Mouse (Mus musculus): ENCODE results near the gene Dusp8. TPM values are rescaled to one million over a fixed set of nuclear protein-coding genes. Genes with fewer than 3 reads are reported as not detected.

The Dusp8 gene
- polyA plus RNA-seq, 1 experiment from 2014 or later: 1.2 TPM

DNA sequence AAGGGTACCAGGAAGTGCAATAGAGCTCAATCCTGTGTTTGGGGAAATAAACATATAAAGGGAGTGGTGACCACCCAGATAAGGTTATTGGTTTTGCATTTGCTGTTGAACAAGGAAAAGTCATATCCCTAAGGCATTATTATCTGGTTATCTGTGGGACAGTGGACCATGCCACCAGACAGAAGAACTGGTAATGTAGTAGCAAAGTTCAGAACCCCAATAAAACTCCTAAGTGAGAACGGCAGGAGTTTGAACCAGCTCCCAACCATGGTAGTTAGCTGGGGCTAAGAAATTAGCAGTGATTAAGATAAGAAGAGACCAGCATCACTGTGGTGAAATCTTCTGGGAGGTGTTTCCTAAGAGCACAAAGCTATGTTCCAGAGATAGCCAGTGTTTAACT lies 49.7 kb downstream of the Dusp8 start:
- no peak overlapping the region for H3K4me3 ChIP-seq (ENCODE audit: inconsistent target)
- no peaks in the 10 kb centered on the region for H3K36me3 ChIP-seq (ENCODE audit: inconsistent target)
- peaks cover 100% of the 10 kb centered on the region for H3K79me2 ChIP-seq (ENCODE audit: inconsistent target)
- WGBS (ENCODE audit: missing documents): 100% methylated on average over 1 of the region's 1 CpGs
- no peak overlapping the region for H3K27ac ChIP-seq

DNA sequence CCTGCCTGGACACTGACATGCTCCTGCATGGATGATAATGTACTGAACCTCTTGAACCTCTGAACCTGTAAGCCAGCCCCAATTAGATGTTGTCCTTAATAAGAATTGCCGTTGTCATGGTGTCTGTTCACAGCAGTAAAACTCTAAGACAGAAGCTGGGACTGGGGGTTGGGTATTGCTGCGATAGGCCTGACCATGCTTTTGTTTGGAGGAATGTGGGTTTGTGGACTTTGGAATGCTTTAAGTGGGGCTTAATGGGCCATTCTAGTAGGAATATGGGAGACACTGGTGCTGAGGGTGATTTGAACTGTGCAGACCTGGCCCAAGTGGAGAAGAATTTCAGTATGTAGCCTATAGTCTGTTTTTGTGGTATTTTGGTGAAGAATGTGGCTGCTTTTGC lies 50.3 kb downstream of the Dusp8 start:
- no peak overlapping the region for H3K27ac ChIP-seq
- no peaks in the 10 kb centered on the region for H3K36me3 ChIP-seq (ENCODE audit: inconsistent target)
- 94% methylated on average over 2 of the region's 2 CpGs for WGBS (ENCODE audit: missing documents)
- H3K4me3 ChIP-seq (ENCODE audit: inconsistent target): no peak overlapping the region
- peaks cover 100% of the 10 kb centered on the region for H3K79me2 ChIP-seq (ENCODE audit: inconsistent target)

DNA sequence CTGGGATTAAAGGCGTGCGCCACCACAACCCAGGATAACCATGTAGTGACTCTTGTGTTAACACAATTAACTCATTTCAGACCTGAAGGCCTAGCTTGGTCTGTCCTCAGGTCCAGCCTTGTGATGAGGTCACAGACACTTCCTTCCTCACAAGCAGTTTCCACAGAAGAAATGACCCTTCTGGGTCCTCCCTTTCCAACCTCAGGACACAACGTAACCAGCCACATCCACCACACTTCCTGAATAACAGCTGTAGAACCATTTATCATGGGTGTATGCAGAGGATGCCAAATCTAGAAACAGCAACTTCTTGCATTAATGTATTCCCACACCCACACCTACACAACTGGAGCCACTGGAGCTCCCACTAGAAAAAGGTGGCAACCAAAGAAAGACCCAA lies 54.9 kb downstream of the Dusp8 start:
- peak overlapping the region; percentile 1; the same call in 1 of the 2 replicates for H3K27ac ChIP-seq
- H3K4me3 ChIP-seq (ENCODE audit: inconsistent target): no peak overlapping the region
- peaks cover 100% of the 10 kb centered on the region for H3K79me2 ChIP-seq (ENCODE audit: inconsistent target)
- 60% methylated on average over 2 of the region's 3 CpGs for WGBS (ENCODE audit: missing documents)
- H3K36me3 ChIP-seq (ENCODE audit: inconsistent target): no peaks in the 10 kb centered on the region

DNA sequence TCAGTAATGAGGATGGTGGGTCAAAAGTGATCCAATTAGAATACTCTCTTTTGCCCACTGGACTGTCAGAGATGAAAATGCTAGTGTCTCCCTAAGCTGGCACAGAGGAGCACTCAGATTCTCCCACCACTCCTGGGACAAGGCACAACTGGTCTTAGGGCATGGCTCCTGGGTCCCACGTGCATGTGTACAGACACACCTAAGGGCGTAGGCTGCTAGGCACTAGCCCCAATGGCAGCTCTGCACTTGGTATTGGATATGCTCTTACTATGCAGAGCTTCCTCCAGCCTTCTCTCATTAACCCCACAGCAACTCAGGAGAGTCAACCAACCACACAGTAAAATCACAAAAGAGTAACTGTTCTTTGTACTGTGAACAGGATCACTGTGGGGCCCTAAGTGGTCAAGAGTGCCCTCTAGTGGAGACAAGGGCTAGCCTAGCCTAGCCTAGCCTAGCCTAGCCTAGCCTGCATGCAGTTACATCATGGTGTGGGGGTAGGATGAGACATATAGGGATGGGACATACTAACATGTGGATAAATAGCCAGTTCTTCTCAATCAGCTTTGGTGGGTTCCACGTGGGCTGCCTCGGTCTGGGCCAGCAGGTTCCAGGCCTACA lies 58.0 kb downstream of the Dusp8 start:
- no peak overlapping the region for H3K27ac ChIP-seq
- 84% methylated on average over 4 of the region's 4 CpGs for WGBS (ENCODE audit: missing documents)
- H3K4me3 ChIP-seq (ENCODE audit: inconsistent target): no peak overlapping the region
- H3K36me3 ChIP-seq (ENCODE audit: inconsistent target): no peaks in the 10 kb centered on the region
- peaks cover 94% of the 10 kb centered on the region for H3K79me2 ChIP-seq (ENCODE audit: inconsistent target)

DNA sequence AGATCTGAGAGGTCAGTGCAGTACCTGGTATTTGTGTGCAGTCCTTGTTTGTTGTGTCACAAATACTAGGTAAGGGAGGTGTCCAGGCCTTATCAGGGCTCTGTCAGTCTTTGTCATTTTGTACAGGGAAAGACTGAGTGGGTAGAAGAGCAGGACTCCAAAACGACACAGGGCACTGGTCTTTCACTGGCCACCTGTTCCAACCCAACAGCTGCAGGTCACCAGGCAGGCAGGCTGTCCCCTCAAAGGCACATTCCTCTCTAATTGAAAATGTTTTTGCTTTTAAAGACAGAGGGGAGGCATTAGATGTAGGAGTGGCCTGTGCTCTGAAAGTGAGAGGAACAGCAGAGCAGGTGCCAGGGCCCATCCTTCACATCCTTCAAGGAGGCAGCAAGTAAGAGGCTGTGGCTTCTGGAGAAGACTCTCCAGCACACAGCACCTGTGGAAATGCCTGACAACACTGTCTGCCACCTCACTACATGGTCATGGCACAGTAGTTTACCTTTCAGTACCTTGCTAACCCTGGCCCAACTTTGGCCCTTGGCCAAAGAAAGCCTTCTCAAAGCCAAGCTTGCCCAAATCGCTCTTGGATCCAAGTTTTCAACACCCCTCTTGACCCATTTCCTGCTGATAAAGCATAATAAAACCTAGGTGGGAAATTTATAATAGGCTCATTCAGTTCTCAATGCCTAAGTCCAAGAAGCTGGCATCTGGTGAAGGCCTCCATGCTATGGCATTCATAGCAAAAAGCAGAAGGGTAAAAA lies 60.4 kb downstream of the Dusp8 start:
- Histone ChIP-seq H3K27ac (no peak overlapping the region), H3K36me3 (ENCODE audit: inconsistent target) (no peaks in the 10 kb centered on the region), H3K79me2 (ENCODE audit: inconsistent target) (peaks cover 93% of the 10 kb centered on the region), H3K4me3 (ENCODE audit: inconsistent target) (no peak overlapping the region)
- 82% methylated on average over 2 of the region's 2 CpGs for WGBS (ENCODE audit: missing documents)

DNA sequence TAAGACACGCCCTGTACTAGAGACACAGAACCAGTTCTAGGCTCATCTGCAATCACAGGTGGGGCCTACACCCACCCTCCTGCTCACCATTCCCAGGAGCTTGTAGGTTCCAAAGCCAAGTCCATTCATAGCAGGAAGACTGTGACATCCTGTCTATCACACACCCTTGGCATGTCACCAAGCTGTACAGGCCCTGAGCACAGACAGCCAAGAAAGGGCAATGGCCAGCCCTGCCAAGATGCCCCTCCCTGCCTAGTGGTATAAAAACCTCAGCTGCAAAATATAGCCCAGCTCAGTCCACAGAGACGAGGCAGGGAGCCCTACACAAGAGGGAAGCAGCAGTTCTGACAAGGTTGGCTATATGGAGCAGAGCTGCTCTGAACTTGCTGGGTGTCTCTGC lies 61.4 kb downstream of the Dusp8 start:
- H3K36me3 ChIP-seq (ENCODE audit: inconsistent target): no peaks in the 10 kb centered on the region
- H3K27ac ChIP-seq: no peak overlapping the region

DNA sequence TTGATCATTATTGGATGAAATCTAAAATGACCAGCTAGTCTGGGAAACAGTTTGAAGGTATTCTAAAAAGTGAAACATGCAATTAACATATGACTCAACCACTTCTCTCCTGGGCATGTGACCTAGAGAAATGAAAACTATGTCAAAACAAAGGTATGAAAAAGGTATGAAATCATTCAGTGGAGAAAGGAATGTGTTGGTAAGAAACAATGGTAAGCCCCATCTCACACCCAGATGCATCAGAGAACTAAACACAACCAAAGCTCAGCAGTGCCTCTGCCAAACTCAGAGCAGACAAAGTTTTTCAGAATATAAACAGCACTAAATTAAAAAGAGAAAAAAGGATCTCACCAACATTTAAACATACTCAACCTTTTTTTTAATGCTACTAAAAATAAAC lies 65.6 kb downstream of the Dusp8 start:
- no peaks in the 10 kb centered on the region for H3K36me3 ChIP-seq (ENCODE audit: inconsistent target)
- peaks cover 93% of the 10 kb centered on the region for H3K79me2 ChIP-seq (ENCODE audit: inconsistent target)

More for the DNA sequence above, 61.4 kb downstream of the Dusp8 start:
- Histone ChIP-seq H3K79me2 (ENCODE audit: inconsistent target) (peaks cover 93% of the 10 kb centered on the region), H3K4me3 (ENCODE audit: inconsistent target) (no peak overlapping the region)
- 56% methylated on average over 2 of the region's 2 CpGs for whole genome bisulfite sequencing (ENCODE audit: missing documents)

More for the DNA sequence above, 65.6 kb downstream of the Dusp8 start:
- Histone ChIP-seq H3K27ac (no peak overlapping the region), H3K4me3 (ENCODE audit: inconsistent target) (no peak overlapping the region)

Other genes with a start within 250 kb of the Dusp8 start
- 55.0 to 65.0 TPM (median 55.4 TPM) in 3 replicates for gene Tollip, start 177.3 kb downstream of the Dusp8 start, polyA plus RNA-seq (2018)
- gene Brsk2, start 146.1 kb downstream of the Dusp8 start, polyA plus RNA-seq (2018): not detected in 3 replicates
- gene Mob2, start 34.8 kb downstream of the Dusp8 start, polyA plus RNA-seq (2018): 22.8 to 35.4 TPM (median 31.3 TPM) in 3 replicates
- not detected in 3 replicates for gene Gm45618, start 24.9 kb upstream of the Dusp8 start, polyA plus RNA-seq (2018)
- not detected in 3 replicates for gene Gm39115, start 40.2 kb upstream of the Dusp8 start, polyA plus RNA-seq (2018)
- gene Gm45337, start 48.8 kb upstream of the Dusp8 start, polyA plus RNA-seq (2018): not detected in 3 replicates
- not detected in 3 replicates for gene Gm29735, start 61.3 kb upstream of the Dusp8 start, polyA plus RNA-seq (2018)
- gene Gm4553, start 69.9 kb upstream of the Dusp8 start, polyA plus RNA-seq (2018): not detected in 3 replicates
- not detected in 3 replicates for gene Krtap5-2, start 80.2 kb upstream of the Dusp8 start, polyA plus RNA-seq (2018)
- not detected in 3 replicates for gene Gm10153, start 94.5 kb upstream of the Dusp8 start, polyA plus RNA-seq (2018)
- not detected in 3 replicates for gene Krtap5-3, start 105.5 kb upstream of the Dusp8 start, polyA plus RNA-seq (2018)
- not detected in 3 replicates for gene Gm7579, start 116.0 kb upstream of the Dusp8 start, polyA plus RNA-seq (2018)
- gene Krtap5-5, start 134.1 kb upstream of the Dusp8 start, polyA plus RNA-seq (2018): not detected in 3 replicates
- not detected in 3 replicates for gene Gm40460, start 145.2 kb upstream of the Dusp8 start, polyA plus RNA-seq (2018)
- not detected in 3 replicates for gene Gm2431, start 162.5 kb upstream of the Dusp8 start, polyA plus RNA-seq (2018)
- gene Gm4559, start 178.5 kb upstream of the Dusp8 start, polyA plus RNA-seq (2018): not detected in 3 replicates
- gene Krtap5-1, start 201.3 kb upstream of the Dusp8 start, polyA plus RNA-seq (2018): not detected in 3 replicates
- not detected in 3 replicates for gene Krtap5-4, start 207.7 kb upstream of the Dusp8 start, polyA plus RNA-seq (2018)

All from macrophage (primary cell).